Mouse (Mus musculus) megakaryocyte, embryonic 14.5 days (primary cell): Measurements from ENCODE around the gene Lgals12.

Source experiments
- FLI1 ChIP-seq: IDR thresholded peaks from 2 replicates; pipeline ENCODE4 v1.6.1; 2012; ENCODE audit warnings: low read length, inconsistent platforms, mixed read lengths
- GATA1 ChIP-seq: IDR thresholded peaks from 3 replicates; pipeline ENCODE4 v1.6.1; 2012; ENCODE audit warnings: mixed read lengths, low read length, inconsistent platforms, borderline replicate concordance

- TF ChIP-seq GATA1 (no peak), FLI1 (no peak)
Observed at GRCm38 (mm10) chr19:7563676-7564075, 43.3 kb downstream of the Lgals12 start.
